Mouse (Mus musculus) frontal cortex, adult 2 months (tissue): Measurements from ENCODE around the gene Mepe. TPM values are rescaled to one million over a fixed set of nuclear protein-coding genes. Genes with fewer than 3 reads are reported as not detected.

Experiments
- DNase-seq, 2 experiments: peaks; one replicate each; pipeline ENCODE4 v3.0.0; 2022; ENCODE audit warnings: low spot score in 1 of 2; ENCODE audit errors: extremely low spot score in 1 of 2
- polyA plus RNA-seq: library from polyadenylated mRNA; depleted of rRNA; stranded (reverse); fragments of >200 nt; gene quantifications from 2 replicates; pipeline ENCODE4 v1.2.3, GENCODE M21; 2012; rRNA removed

The Mepe gene
- polyA plus RNA-seq, 1 experiment: not detected

DNA sequence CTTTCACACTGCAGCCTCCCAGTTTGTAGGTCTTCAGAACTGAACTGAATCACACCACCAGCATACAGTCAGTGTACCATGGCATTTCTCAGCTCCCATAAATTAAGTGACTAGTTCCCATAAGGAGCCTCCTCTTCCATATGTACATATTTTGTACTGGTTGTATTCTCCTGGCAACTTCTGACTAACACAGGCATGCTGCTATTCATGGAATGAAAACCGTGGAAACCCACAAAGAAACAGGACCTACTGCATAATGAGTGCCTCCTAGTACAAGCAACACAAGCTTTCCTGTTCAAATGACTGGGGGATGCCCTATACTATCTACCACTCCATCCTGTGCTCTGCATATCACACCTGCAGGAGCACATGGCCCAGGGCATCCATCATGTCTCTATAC, 25.9 kb downstream of the Mepe start:
- DNase-seq: no peak

DNA sequence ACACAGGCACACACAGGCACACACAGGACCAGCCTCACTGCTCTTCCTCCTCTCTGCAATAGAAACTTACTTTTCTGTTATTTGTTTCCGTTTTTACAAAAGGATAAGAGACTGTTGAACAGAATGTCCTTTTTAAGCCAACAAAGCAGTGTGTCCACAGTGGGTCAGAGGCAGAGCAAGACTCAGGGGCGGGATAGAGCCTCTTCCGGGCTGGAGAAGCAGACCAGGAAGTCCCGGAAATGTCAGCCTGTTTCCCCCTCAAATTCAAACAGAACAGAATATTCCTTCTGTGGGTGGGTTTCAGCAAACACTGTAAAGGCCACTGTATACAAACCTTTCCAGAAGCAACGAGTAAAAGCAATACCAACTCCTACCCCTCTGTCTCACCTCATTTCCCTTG, 26.7 kb downstream of the Mepe start:
- no peak for DNase-seq

- no peak for DNase-seq
Observed at GRCm38 (mm10) chr5:104357575-104357974, 32.4 kb downstream of the Mepe start.

DNA sequence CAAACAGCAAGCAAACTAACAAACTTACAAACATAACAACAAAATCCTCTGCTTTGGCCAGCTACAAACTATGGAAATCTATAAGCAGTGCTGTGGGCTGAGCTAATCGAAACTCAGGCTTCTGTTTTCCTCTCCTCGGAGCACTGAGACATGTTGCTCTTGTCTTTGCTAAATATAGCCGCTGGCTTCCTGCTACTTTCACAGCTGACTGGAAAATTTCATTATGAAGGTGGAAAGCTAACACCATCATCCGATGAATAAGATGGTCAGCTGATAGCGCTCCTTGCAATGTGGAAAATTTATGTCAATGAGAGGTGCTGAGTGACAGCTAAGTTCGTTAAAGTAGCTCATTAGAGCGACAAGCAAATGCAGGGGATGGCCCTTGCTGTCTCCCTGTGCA, 33.5 kb downstream of the Mepe start:
- DNase-seq: peak in 1 of 2 experiments; percentile 61

GRCm38 (mm10) chr5:104359257-104359656, 34.1 kb downstream of the Mepe start:
- DNase-seq: no peak

GRCm38 (mm10) chr5:104370580-104370979, 45.5 kb downstream of the Mepe start:
- no peak for DNase-seq

- no peak for DNase-seq
Observed at GRCm38 (mm10) chr5:104371284-104371683, 46.2 kb downstream of the Mepe start.

DNA sequence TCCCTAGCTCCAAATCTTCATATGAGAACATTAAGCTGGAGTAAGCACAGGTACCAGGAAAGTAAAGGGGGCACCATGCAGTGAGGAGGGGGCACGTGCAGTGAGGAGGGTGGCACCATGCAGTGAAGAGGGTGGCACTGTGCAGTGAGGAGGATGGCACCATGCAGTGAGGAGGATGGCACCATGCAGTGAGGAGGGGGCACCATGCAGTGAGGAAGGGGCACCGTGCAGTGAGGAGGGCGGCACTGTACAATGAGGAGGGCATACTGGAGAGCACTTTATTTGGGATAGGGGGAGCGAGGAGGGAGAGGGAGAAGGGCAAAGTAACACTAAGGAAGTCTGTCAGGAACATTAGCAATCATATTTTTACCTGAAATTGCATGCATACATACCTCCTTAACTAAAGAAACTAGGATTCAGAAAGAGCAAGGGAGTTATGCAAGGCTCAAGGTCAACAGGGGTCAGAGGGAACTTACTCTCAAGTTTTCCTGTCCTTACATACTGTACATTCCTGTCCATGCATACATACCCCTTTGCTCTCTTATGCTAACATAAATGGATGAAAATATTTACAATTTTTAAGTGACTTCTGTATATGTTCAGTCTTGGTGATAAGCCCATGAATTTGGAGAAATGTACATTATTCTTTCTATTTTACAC, 48.6 kb downstream of the Mepe start:
- DNase-seq: no peak

- DNase-seq: no peak
Observed at GRCm38 (mm10) chr5:104374308-104374660, 49.2 kb downstream of the Mepe start.

GRCm38 (mm10) chr5:104375132-104375531, 50.0 kb downstream of the Mepe start:
- no peak for DNase-seq

GRCm38 (mm10) chr5:104376890-104377289, 51.8 kb downstream of the Mepe start:
- no peak for DNase-seq

DNA sequence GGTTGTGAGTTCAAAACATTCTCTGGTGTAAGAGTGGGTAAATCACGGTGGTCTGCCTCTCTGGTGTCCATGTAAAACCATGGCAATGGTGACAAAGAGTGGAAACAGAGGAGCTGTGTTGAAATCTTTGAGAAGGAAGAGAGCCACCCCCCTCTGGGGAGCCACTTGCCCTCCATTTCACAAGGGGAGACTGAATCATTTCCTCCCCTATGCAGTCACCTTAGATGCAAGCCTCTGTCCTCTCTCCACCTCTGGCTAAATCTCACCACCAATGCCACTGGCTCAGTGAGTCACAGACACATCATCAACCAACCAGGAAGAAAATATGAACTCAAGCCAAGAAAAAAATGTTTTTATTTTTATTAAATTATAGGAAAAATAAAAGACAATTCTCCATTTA, 55.4 kb downstream of the Mepe start:
- DNase-seq: no peak

DNA sequence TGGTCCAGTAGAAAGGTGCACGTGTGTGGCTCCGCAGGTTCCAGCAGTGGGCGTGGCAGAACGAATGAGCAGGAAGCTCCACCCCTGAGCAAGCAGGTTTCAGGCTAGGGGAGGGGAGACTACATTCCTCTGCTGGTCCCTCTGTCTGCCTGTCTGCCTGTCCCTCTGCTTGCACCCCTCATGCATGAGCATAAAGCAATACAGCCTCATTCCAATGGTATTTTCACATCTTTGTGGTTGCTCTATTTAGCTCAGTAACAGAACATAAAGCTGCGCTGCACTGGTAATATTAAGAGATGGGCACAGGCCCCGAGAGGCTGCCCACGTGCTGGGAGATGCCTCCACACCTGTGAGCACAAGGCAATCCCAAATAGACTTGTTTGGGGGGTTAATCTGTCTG, 56.5 kb downstream of the Mepe start:
- no peak for DNase-seq

DNA sequence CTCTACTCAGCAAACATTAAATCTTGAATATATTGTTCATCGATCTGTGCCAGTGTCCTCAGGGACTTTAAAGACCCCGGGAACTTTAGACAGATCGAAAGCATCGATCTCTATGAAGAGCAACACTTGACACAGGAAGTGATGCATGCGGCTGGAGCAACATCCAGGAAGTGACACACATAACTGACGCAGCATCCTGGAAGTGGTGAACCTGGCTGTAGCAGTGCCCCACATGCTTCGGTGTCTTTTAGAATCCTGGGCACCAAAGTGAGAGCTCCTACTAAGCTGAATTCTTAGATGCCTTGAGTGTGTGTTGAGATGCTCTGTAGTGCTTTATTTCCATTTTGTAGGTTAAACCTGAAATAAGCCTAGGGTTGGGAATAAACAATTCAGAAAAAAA, 59.4 kb downstream of the Mepe start:
- no peak for DNase-seq

GRCm38 (mm10) chr5:104385521-104385920, 60.4 kb downstream of the Mepe start:
- no peak for DNase-seq

DNA sequence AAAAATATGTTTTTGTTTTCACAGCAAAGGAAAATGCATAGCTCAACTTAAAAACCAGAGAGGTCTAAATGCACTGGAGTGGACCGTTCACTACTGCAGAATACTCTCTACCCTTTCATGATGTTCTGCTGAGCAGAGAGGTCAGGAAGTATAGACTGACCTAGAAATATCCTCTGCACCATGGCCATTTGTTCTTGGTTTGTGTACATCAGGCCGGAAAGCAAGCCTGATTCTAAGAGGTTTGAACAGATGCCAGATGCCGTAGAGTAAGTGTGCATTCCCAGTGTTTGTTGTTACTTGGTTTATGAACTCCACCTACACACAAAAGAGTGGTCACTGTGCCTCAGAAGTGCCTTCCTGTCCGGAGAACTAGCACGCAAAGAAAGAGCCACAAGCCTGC, 61.8 kb downstream of the Mepe start:
- DNase-seq: no peak

Other genes with a start within 250 kb of the Mepe start
- not detected in 2 replicates for gene Gm17660, start 247.7 kb upstream of the Mepe start, polyA plus RNA-seq
- 1,576 and 1,727 TPM in 2 replicates for gene Sparcl1, start 211.6 kb upstream of the Mepe start, polyA plus RNA-seq
- 0.02 and 0.04 TPM in 2 replicates for gene Dspp, start 154.6 kb upstream of the Mepe start, polyA plus RNA-seq
- 4.1 and 4.3 TPM in 2 replicates for gene Dmp1, start 122.7 kb upstream of the Mepe start, polyA plus RNA-seq
- gene Ibsp, start 26.2 kb upstream of the Mepe start, polyA plus RNA-seq: 0.12 and 0.40 TPM in 2 replicates
- gene Spp1, start 109.8 kb downstream of the Mepe start, polyA plus RNA-seq: 44.8 and 46.2 TPM in 2 replicates
- gene Pkd2, start 134.1 kb downstream of the Mepe start, polyA plus RNA-seq: 35.3 and 39.6 TPM in 2 replicates
- gene BC005561, start 183.0 kb downstream of the Mepe start, polyA plus RNA-seq: 3.1 and 3.3 TPM in 2 replicates